Mouse (Mus musculus): ENCODE data around the gene Akip1.

The Akip1 gene

DNA sequence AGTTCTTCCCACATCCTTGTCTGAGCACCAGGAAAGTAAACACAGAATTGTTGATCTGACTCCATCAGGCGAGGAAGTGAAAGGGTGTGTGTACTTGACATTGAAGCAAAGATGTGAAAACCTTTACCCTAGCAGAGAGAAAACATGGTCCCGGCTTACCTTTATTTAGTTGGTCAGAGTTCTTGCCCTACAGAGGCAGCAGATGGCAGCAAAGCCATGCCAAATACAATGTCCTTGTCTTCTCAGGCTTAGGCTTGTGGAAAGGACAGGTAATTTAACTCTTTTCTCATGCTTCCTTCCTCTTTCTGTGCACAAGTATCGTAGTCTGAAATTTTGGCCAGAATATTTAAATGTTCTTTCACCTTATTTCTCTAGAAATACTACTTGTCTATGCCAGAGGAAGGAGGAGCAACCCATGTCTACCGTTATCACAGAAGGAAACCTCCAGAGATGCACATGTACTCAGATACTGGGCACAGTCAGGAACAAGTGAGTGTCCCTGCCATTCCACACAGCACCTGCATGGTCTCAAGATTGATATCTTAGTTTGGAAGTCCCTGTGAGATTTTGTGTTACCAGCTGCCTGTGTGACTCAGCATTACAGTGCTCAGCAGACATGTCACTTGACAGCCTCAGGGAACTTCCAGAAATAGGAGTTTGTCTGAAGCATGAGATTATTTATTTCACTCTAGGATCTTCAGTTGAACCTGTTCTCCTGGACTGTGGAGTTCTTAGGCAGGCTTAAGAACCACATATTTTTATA is 3.7 kb downstream of the Akip1 start:
- in situ Hi-C loops (cut with MboI; ENCODE audit: low sequenced_read_pairs), result no loop called here

DNA sequence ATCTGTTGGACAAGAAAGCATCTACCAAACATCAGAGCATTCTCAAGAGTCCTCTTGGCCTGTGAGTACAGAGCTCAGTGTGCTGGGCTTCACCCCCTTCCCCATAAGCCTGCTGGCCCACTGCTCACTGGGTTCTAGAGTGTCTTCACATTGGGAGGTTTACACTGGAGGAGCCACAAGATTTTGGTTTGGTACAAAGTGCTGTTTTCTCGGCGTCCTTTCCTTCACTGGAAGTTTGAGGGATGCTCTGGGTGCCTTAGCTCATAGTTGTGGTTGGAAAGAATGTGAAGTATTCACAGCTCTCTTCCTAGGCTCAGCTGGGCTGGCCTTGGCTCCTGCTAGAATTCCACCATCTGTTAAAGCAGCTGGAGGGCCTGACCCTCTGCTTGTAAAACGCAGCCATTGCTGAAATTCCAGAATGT is 5.5 kb downstream of the Akip1 start:
- in situ Hi-C loops (cut with MboI; ENCODE audit: low sequenced_read_pairs), result no loop called here

DNA sequence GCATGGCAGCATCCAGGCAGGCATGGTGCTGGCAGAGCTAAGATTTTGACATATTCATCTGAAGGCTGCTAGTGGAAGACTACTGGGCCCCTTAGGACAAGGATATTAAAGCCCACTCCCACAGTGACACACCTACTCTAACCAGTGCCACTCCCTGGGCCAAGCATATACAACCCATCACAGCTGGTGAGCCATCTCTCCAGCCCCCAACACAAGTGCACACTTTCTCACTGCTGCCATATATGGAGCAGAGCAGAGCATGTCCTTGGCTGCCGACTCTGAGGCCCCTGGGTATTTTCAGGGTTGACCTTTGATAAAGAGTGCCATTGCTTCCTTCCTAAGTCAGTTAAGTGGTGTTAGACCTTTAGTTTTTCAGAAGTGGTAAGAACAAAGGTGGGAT is 6.6 kb downstream of the Akip1 start:
- in situ Hi-C loops (cut with MboI; ENCODE audit: low sequenced_read_pairs), result no loop called here

DNA sequence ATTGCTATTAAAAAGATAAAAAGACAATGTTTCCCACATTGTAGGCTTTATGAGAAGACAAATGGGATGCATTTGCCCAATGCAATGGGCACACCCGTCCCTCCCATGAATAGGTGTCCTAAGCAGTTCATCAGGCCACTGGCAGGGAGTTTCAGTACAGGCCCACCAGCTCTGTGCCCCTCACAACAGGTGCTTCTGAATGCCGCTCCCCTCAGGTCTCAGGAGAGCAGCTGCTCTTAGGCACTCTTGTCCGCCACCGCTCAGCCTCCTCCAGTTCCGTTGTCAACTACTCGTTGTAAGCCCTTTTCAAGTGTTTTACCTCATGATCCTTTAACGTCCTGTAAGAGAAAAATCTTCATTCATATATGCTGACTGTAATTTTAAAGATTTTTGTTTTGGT is 8.7 kb downstream of the Akip1 start:
- in situ Hi-C loops (cut with MboI; ENCODE audit: low sequenced_read_pairs), result no loop called here

DNA sequence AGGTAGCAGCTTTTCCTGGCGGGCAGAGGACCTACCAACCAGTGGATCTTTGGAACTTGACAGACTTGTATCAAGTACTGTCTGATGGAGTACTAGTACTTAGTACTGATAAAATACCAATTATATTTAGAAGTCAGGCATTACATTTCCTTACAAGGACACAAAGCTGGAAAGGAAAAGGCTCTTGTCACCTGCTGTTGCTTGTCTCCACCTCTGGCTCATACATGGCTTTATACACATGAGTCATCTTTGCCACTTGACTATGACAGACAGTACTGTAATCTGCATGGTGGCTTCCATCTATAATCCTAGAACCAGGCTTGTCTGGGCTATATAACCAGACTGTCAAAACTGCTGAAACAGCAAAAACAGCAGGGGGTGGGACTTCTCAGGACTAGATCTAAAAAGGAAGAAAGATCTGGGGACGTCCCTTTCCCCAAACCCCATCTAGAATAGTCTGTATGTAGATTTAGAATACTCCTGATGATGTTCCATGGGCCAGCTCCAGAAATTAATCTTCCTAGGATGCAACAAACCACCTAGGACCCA is 10.0 kb downstream of the Akip1 start:
- in situ Hi-C loops (cut with MboI; ENCODE audit: low sequenced_read_pairs), result no loop called here

DNA sequence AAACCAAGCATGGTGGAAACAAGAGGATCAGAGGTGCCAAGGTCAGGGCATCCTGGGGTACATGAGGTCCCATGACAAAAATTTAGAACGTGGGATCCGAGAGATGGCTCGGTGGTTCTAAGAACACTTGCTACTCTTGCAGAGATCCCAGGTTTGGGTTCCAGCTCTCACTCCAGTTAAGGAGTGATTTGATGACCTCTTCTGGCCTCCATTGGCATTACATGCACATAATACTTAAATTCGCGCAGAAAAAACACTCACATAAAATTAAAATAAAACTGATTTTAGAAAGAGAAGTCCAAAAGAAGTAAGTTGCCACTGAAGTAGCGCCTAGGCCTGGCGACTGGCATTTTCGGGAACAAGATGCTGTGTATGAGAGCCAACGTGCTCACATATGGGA is 15.8 kb downstream of the Akip1 start:
- in situ Hi-C loops (cut with MboI; ENCODE audit: low sequenced_read_pairs), result no loop called here

DNA sequence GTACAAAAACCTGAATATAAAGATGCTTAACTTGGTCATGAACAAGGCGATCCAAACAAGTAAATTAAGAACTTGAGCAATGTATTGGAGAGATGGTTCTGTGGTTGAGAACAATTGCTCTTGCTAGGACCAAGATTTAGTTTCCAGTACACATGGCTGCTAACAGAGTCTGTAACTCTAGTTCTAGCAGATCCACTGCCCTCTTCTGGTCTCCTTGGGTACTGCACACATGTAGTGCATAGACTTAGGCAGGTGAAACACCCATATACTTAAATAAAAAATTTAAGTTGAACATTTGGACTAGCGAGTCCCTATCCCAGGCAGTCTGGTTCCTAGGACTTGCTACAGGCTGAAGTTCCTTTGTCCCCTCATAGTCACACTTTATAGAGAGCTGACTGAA is 19.1 kb downstream of the Akip1 start:
- in situ Hi-C loops (cut with MboI; ENCODE audit: low sequenced_read_pairs), result no loop called here

DNA sequence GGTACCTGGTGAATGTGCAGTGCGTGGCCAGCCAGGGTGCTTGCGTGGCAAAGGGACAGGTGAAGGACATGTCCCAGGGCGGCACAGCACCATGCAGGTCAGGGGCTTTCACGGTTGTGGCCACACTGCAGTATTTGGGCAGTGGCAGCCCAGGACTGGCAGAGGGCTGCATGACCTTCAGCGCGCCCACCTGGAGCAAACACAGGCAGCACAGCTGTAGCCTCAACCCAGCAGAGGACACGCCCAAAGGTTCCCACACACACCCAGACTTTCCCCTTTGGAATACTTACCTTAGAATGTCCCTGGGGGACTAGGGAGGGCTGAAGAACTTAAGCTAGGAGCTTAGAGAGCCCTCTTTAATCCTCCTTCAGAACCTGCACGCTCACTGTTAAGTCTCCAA is 19.6 kb downstream of the Akip1 start:
- in situ Hi-C loops (cut with MboI; ENCODE audit: low sequenced_read_pairs), result no loop called here

DNA sequence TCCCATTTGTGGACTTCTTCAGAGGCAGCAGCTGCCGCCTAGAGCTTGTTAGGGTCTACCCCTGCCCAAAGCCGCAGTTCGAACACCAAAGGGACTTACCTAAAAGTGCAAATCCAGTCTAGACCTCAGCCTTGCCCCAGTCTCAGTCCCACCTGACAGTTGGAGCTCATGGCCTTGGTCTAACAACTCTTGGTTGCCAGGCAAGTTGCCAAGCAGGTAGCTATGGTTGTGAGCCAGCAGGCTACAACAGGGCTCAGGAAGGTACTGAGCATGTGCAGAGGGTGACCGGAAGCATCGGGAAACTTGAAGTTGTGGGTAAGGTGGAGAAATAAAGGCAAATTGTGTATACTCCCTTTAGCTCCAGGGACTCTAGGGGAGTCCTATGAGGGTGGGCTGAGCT is 20.2 kb downstream of the Akip1 start, which contains the start of gene BC051019:
BC051019 (minus strand) TSS at position 154 of the 400 bp plus-strand sequence.
- in situ Hi-C loops (cut with MboI; ENCODE audit: low sequenced_read_pairs), result no loop called here

DNA sequence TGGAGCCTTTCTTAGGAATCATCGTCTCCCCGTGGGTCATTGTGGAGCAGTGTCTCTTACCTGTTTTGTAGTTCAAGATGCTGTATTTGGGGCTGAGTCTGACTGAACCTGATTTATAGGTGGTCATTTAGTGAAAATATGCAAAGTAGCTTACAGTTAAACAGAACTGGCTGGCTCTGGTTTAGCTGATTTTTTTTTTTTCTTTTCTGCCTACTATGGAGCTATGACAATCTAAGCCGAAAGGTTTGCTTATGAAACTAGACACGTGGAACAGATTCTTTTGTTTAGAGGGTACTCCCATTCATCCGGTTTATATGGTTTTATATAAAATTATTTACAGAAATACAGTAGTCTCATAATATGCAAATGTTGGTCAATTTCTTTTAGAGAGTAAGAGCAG is 28.1 kb downstream of the Akip1 start, which contains the start of gene Ascl3:
Ascl3 (minus strand) TSS at position 101 of the 400 bp plus-strand sequence.
- in situ Hi-C loops (cut with MboI; ENCODE audit: low sequenced_read_pairs), result no loop called here

DNA sequence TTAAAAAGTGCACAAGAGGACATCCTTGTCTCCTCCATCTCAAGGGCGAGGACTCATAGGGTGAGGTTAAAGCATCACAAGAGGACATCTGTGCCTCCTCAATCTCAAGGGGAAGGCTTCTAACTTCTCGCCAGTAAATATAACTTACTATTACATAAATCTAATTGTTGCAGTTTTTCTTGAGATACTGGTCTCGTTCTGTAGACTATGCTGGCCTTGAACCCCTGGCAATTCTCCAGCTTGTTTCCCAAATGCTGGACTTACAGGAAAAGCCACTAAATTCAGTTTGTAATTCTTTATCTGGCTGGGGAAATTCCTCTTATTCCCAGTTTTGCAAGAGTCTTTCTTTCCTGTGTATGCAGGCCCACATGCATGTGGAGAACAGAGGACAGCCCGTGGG is 31.3 kb downstream of the Akip1 start:
- in situ Hi-C loops (cut with MboI; ENCODE audit: low sequenced_read_pairs), result no loop called here

DNA sequence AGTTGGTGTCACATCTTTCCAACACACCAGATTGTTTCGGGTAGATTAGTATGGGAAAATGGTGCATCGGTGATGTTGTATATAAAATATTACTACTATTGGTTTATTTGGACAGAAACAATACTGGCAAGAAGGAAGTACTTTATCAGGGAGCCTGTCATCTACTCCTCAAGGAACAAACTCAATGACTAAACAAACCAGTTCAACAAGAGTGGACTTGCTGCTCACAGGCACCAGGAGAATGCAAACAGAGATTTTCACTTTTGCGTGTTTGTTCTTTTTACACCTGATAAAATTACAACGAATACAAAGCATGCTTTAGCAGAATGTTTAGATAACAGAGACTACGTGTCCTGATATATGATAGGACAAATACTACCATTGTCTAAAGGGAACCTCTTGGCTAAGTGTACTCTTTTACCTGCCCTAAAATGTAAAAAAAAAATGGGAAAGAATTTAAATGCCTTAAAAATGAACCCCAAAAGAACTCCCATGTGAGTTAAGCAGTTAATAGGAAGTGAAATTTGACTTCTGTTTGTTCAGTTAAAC is 36.4 kb downstream of the Akip1 start:
- in situ Hi-C loops (cut with MboI; ENCODE audit: low sequenced_read_pairs), result no loop called here

DNA sequence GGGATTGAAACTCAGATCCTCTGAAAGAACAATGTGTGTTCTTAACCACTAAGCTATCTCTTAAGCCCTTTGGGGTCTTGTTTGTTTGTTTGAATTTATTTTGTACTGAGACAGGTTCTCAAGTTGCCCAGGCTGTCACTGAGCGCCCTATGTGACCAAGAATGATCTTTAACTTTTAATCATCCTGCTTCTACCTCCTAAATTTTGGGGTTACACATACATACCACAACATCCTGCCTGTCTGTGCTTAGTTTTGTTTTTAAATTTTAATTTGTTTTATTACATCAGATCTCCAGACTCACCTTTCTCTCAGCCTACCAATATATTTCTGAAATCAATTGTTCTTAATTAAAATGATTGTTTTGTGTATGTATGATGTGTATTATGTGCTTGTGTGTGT is 37.6 kb downstream of the Akip1 start:
- in situ Hi-C loops (cut with MboI; ENCODE audit: low sequenced_read_pairs), result no loop called here

DNA sequence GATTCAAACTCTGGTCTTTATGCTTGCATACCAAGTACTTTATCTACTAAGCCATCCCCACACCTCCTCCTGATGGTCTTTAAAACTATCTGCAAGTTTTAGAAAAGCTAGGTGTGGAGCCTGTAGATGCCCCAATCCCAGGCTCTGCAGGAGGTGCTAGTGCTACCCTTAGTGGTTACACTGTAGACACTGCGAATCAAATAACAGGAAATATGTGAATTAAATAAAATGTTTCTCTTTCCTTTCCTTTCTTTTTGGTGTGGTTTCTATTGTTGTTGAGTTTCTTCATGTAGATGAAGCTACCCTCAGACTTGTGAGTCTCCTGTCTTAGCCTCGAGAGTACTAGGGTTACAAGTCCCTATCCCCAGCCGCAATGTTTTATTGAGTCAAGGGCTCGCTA is 38.2 kb downstream of the Akip1 start:
- in situ Hi-C loops (cut with MboI; ENCODE audit: low sequenced_read_pairs), result no loop called here

DNA sequence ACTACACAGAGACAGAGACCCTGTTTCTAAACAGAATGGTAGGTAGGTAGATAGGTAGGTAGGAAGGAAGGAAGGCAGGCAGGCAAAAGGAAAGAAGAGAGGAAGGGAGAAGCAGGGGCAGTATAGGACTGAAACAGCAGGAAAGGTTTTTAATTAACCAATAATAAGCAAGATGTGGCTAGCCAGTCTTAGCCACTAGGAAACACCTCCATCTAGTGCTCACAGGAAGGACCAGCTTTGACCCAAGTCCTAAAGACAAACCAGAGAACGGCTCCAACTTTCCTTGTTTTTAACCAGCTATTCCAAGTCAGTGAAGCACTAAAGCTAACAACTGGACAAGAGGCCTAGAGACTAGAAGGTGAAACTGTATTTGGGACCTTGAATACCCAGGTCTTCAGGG is 44.3 kb downstream of the Akip1 start:
- in situ Hi-C loops (cut with MboI; ENCODE audit: low sequenced_read_pairs), result no loop called here

DNA sequence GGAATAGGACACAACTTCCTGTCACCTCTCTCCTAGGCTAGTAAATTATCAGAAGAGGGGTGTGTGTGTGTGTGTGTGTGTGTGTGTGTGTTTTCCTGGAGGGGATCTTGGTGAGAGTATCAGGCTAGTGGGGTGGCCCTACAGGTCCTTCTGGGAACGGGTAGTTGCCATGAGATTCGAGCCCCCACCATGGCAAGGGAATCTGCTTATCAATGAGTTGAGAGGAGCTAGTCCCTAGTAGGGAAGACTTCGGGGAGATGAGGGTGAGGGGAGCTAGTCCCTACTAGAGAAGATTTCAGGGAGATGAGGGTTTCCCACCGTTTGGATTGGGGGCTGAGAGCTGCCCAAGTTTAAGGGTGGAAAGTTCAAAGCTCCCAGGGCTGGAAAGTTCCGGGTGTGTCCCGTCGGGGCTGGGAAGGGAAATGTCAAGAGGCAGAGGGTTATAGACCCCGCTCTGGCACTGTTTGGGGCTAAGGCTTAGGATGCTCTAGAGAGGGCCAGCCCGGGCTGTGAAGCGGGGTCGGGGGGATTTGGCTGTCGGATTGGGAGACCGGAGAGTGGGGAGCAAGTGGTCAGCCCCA is 48.0 kb downstream of the Akip1 start:
- in situ Hi-C loops (cut with MboI; ENCODE audit: low sequenced_read_pairs), result no loop called here

DNA sequence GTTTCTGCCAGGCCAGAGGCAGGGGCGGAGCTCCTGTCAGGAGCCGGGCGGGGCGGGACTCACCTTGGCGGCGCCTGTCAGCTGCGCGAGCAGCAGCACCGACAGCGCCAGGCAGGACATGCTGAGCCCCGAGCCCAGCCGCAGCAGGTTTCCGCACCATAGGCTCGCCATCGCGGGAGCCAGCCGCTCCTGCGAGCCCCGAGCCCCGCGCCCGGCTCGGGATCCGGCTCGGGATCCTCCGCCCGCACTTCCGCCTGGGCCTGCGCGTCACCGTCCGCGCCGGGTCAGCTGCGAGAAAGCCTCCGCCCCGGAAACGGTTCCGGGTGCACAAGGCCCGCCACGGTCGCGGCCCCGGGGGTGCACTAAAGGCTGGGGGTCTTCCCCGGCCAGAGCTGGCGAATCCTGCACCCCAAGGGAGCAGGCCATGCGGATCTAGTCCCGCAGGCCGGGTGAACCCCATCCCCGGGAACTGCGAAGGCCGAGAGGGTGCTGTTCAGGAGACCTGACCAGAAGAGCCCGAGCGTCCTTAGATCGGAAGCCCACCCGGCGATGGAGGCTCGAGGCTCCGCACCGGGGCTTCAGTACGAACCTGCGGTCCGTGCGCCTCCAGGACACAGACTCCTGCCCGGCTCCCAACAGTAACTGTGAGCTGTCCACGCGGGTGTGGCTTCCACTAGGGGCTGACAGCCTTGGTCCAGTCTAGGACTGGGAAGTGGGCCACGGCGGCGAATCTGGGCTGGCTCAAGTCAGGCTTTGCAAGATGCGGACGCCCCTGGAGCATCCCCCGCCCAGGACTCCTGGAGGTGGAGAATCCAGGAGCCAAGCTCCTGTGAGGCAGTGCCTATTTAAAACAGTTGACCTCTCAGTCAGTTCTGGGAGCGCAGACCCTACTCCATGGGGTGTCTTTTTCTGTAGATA is 48.8 kb downstream of the Akip1 start, which contains the start of gene Tmem9b:
Tmem9b (minus strand) TSS at position 868 of the 918 bp plus-strand sequence.
- in situ Hi-C loops (cut with MboI; ENCODE audit: low sequenced_read_pairs), result no loop called here

DNA sequence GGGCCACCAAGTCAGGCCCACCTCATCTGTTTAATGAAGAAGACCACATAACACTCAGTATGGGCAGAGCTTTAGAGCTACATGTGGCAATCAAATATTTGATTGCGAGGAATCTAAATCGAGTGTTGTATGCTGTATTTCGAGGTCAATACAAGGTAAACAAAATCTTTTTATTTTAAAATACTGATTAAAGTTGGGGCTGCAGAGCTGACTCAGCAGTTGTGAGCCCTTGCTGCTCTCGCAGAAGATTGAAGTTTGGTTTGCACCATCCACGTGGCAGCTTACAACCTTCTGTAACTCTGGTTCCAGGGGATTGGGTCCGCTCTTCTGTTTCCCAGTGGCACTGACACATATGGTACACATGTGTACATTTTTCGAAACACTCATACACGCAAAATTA is 50.5 kb downstream of the Akip1 start:
- in situ Hi-C loops (cut with MboI; ENCODE audit: low sequenced_read_pairs), result no loop called here

DNA sequence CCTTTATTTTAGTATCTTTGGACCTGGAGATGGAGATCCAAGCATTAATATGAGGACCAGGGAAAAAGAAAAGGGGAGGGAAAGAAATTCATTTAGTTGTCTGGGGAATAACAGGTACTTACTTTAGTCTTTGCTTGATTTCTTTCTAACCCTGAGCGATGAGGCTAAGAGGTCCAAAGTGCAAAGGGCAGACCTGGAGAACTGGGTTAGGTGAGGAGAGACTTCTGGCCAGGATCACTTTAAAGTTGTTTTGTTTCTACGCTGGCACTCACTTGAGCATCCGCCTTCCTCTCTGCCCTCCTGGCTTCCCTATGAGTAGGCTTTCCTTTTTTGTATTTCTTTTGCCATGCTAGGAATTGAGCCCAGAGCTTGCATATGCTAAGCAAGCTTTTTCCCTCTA is 52.8 kb downstream of the Akip1 start:
- in situ Hi-C loops (cut with MboI; ENCODE audit: low sequenced_read_pairs), result no loop called here
